Mouse (Mus musculus) liver, adult (tissue): ENCODE data around the gene Slc7a6os.

ENCODE experiments used
- GATA4 ChIP-seq: IDR thresholded peaks from 2 replicates; pipeline ENCODE4 v1.6.1; 2014; ENCODE audit warnings: mild to moderate bottlenecking, low read length; ENCODE audit not compliant: insufficient replicate concordance

Gene Slc7a6os

DNA sequence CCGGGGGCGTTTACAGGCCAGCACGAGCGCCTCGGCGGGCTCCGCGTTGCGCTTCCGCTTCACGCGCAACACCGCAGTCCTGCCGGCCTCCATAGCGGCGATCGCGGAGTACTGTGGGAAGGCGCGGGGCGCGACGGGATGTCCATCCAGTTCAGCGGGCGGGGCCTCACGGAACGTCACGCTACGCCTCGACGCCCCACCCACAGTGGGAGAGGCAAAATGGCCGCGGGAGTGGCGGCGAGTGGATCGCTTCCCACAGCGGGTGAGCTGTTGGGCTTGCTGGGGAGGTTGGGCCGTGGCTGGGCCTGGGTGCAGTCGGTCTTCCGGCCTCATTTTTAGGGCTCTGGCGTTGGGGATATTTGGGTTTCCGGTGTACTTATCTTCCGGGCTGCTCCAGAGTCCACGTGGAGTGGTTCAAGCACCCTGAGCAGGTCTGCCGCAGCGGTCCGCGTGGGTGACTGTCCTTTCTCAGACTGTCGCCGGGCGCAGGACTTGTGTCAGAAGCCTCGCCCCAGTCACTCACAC, at the start of gene Slc7a6os, which contains the start of gene Prmt7:
Slc7a6os (minus strand) TSS at position 115 of the 525 bp plus-strand sequence.
Prmt7 (plus strand) TSS at position 116 of the 525 bp plus-strand sequence.
- TF ChIP-seq GATA4: peak; percentile 38; the same call in 1 of the 2 replicates

GRCm38 (mm10) chr8:106259579-106260255, 49.0 kb upstream of the Slc7a6os start:
- TF ChIP-seq GATA4: no peak

DNA sequence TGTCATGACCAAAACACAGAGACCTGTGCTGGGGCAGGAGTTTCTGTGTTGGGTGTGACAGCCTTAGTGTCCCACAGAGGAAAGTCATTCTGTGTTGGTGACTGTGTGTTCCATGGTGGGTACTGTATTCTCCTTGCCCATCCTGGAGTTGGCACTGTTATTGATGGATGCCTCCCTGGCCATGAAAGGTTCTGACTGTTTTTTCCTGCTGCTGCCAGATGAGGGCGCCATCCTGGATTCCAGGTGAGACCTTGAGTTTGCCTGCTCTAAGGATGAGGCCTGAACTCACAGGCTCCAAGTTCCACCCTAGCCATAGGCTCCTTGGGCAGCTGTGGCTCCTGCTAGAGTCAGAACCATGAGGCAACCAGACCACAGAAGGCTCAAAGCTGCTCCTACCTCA, 47.4 kb upstream of the Slc7a6os start:
- TF ChIP-seq GATA4: no peak

- no peak for TF ChIP-seq GATA4
These were observed 39.5 kb upstream of the Slc7a6os start for GRCm38 (mm10) chr8:106250186-106250585.

- TF ChIP-seq GATA4: no peak
These were observed 26.4 kb upstream of the Slc7a6os start for GRCm38 (mm10) chr8:106237106-106237505.

- no peak for TF ChIP-seq GATA4
These were observed 24.0 kb upstream of the Slc7a6os start for GRCm38 (mm10) chr8:106234567-106235261.

GRCm38 (mm10) chr8:106232751-106233150, 22.0 kb upstream of the Slc7a6os start:
- no peak for TF ChIP-seq GATA4

- no peak for TF ChIP-seq GATA4
These were observed 20.8 kb upstream of the Slc7a6os start for GRCm38 (mm10) chr8:106231536-106231935.

DNA sequence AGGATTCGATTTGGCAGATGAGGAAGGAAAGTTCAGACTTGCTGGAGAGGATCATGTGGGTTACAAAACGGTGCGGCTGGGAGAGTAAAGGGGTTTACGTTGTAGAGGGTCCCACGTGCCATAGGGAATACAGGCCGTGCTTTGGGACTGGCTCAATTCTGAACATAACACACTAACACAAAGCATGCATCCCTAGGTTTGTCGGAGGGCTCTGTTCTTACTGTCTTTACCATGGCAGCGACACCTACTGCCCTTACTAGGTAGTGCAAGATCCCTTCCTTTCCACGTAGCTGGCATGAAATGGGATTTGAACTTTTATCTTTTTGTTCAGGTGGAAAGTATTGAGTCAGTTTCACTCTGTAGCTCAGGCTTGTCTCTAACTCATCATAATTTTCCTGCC, 15.9 kb upstream of the Slc7a6os start:
- no peak for TF ChIP-seq GATA4

GRCm38 (mm10) chr8:106219620-106220019, 8.9 kb upstream of the Slc7a6os start:
- no peak for TF ChIP-seq GATA4

DNA sequence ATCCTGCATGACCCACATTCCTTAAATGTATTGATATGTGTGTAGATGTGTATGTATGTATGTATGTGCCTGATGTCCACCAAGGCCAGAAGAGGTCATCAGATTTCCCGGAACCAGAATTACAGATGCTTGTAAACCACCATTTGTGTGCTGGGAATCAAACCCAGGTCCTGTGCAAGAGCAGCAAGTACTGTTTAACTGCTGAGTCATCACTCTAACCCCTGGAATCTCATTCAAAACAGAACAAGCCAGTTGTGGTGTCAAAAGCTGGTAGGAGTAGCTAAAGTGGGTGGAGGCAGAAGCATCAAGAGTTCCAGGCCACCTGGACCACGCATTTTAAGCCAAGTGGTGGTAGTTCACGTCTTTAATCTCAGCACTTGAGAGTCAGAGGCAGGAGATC, 3.2 kb upstream of the Slc7a6os start:
- no peak for TF ChIP-seq GATA4

DNA sequence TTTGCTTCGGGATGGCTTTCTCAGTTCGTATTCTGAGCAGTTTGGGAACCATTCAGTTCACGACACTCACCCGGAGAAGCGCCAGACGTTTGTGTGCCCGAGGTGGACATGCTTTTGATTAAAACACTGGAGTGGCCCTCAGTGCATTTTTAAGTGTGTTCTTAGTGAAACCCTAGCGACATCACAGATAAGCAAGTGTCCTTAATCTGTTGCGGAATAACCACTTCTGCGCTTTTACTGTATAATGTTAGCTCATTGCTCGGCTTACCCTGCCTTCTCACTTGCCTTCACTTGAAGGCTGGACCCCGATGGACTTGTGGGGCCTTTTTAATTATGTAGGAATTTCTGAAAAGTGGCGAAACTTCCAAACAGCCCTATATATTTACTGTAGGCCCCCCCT, 686 bp upstream of the Slc7a6os start:
- no peak for TF ChIP-seq GATA4

DNA sequence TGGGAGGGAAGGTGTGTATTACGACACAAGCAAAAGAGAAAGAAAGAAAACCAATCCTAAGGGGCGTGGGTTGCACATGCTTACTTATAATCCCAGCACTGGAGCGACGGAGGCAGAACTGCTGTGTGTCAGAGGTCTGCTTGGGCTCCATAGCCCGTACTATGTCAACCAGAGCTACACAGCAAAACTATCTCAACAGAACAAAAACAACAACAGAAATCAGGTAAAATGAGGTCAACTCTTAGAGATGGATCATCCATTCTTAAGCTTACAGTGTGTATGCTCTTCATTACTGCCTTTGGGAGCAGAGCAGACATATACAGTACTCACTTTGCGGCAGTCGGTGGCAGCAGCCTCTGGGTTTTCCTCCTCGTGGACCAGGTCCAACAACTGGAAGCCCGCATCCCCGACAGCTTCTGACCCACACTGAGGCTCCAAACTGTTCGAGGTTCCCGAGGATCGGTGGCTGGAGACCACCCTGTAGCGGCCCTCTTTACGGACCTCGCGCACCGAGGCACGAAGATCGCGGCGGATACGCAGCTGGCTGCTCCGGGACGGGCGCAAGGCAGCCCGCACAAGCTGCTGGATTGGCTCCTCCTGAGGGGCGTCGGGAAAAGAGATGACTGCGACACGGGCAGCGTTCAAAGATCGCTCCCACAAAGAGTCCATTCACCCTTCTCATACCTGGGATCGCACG, 552 bp downstream of the Slc7a6os start:
- no peak for TF ChIP-seq GATA4

- no peak for TF ChIP-seq GATA4
These were observed 12.0 kb downstream of the Slc7a6os start for GRCm38 (mm10) chr8:106198741-106199140.

- TF ChIP-seq GATA4: no peak
These were observed 16.7 kb downstream of the Slc7a6os start for GRCm38 (mm10) chr8:106194062-106194461.

DNA sequence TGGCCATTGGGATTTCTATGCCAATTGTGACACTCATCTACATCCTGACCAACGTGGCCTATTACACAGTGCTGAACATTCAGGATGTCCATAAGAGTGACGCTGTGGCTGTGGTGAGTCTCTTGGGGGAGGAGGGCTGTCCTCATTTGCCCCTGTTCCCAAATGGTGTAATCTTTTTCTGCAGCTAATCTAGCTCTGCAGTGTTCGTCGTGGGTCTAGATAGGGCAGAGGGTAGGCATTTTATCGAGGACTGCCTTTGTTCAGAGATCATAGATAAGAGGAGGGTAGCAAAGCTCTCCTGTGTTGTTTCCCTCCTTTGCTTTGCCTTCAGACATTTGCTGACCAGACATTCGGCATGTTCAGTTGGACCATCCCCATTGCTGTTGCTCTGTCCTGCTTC, 17.6 kb downstream of the Slc7a6os start:
- no peak for TF ChIP-seq GATA4

DNA sequence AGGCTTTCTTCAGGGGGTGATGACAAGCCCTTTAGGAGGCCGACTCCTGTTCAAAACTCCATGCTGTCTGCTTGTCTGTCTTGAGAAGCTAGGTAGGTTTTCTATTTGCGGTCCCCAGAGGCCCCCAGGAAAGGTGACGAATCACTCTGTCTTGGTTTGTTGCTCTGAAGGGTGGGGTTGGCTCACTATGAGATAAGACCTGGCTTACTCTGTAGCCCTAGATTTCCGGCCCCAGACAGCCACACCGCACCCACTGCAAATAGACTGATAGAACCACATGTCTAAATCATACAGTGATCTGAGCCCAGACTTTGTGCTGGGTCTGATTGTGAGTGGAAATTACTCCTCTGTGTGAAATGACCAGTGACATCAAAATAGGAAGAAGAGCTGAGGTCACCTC, 19.1 kb downstream of the Slc7a6os start:
- no peak for TF ChIP-seq GATA4
